Mouse (Mus musculus) cerebellum, adult 18-20 months (tissue): ENCODE measurements around the gene Gm11034.

ENCODE experiments used
- DNase-seq, 2 experiments: peaks; one replicate each; pipeline ENCODE4 v3.0.0; 2021

Gene Gm11034

GRCm38 (mm10) chr8:72213536-72213935 lies at the start of gene Gm11034:
TSS of gene Gm11034 (minus strand) at chr8:72213636.
- DNase-seq = no peak

GRCm38 (mm10) chr8:72262756-72263155 lies 49.3 kb upstream of the Gm11034 start:
- DNase-seq = no peak

- DNase-seq = no peak
Observed at GRCm38 (mm10) chr8:72261872-72262271, 48.4 kb upstream of the Gm11034 start.

GRCm38 (mm10) chr8:72261431-72261830 lies 48.0 kb upstream of the Gm11034 start:
- DNase-seq = no peak

- DNase-seq = peak; percentile 30 to 31
Observed at GRCm38 (mm10) chr8:72261019-72261418, 47.6 kb upstream of the Gm11034 start.

GRCm38 (mm10) chr8:72260585-72260984 lies 47.1 kb upstream of the Gm11034 start:
- DNase-seq = no peak

- no peak for DNase-seq
Observed at GRCm38 (mm10) chr8:72259862-72260261, 46.4 kb upstream of the Gm11034 start.

- DNase-seq = no peak
Observed at GRCm38 (mm10) chr8:72257902-72258238, 44.4 kb upstream of the Gm11034 start.

GRCm38 (mm10) chr8:72257171-72257901 lies 43.9 kb upstream of the Gm11034 start:
- no peak for DNase-seq

- DNase-seq = no peak
Observed at GRCm38 (mm10) chr8:72244610-72245009, 31.2 kb upstream of the Gm11034 start.

- DNase-seq = no peak
Observed at GRCm38 (mm10) chr8:72242226-72242625, 28.8 kb upstream of the Gm11034 start.

GRCm38 (mm10) chr8:72240951-72241350 lies 27.5 kb upstream of the Gm11034 start:
- peak; percentile 13 to 35 for DNase-seq

GRCm38 (mm10) chr8:72240403-72240763 lies 26.9 kb upstream of the Gm11034 start:
- DNase-seq = no peak

- peak; percentile 98 for DNase-seq
Observed at GRCm38 (mm10) chr8:72239499-72240402, 26.3 kb upstream of the Gm11034 start, which contains the start of gene Ap1m1. TSS of gene Ap1m1 (plus strand) at chr8:72240018.

GRCm38 (mm10) chr8:72222656-72223055 lies 9.2 kb upstream of the Gm11034 start:
- no peak for DNase-seq

GRCm38 (mm10) chr8:72220758-72221157 lies 7.3 kb upstream of the Gm11034 start:
- no peak for DNase-seq

- DNase-seq = peak; percentile 85 to 90
Observed at GRCm38 (mm10) chr8:72219541-72220363, 6.3 kb upstream of the Gm11034 start, which contains the start of gene Fam32a. TSS of gene Fam32a (plus strand) at chr8:72219730.

GRCm38 (mm10) chr8:72218781-72219540 lies 5.5 kb upstream of the Gm11034 start:
- DNase-seq = no peak

GRCm38 (mm10) chr8:72215871-72216270 lies 2.4 kb upstream of the Gm11034 start:
- DNase-seq = no peak

- no peak for DNase-seq
Observed at GRCm38 (mm10) chr8:72215060-72215459, 1.6 kb upstream of the Gm11034 start.

GRCm38 (mm10) chr8:72212751-72213150 lies 685 bp downstream of the Gm11034 start, which contains the start of gene Cib3:
TSS of gene Cib3 (minus strand) at chr8:72212837.
- no peak for DNase-seq

GRCm38 (mm10) chr8:72211846-72212245 lies 1.6 kb downstream of the Gm11034 start:
- no peak for DNase-seq
